Mouse (Mus musculus) cerebellum, adult 8-10 months (tissue): ENCODE data around the gene Thnsl2.

ENCODE experiments used
- DNase-seq: peaks from one replicate; pipeline ENCODE4 v3.0.0; 2022

The Thnsl2 gene

GRCm38 (mm10) chr6:71130269-71130668, 14.0 kb downstream of the Thnsl2 start:
- DNase-seq = no peak

DNA sequence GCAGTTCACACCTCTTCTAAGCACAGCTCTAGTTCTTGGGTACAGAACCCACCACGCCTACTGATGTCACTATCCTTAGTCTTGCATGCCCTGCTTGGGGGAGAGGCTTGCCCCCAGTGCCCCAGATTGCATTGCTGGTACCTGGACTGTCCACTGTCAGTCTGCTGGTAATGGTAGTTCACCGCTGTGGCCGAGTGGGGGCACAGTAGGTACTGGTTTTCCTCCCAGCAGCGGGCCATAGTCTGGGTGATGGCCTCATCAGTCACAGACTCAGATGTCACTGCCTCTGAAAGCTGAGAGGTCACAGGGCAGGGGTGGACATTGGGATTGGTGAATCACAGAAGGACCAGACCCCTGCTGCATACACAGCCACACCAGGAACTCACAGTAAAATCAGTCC, 15.2 kb downstream of the Thnsl2 start:
- DNase-seq = no peak

- no peak for DNase-seq
These were observed 17.9 kb downstream of the Thnsl2 start for GRCm38 (mm10) chr6:71126290-71126689.

DNA sequence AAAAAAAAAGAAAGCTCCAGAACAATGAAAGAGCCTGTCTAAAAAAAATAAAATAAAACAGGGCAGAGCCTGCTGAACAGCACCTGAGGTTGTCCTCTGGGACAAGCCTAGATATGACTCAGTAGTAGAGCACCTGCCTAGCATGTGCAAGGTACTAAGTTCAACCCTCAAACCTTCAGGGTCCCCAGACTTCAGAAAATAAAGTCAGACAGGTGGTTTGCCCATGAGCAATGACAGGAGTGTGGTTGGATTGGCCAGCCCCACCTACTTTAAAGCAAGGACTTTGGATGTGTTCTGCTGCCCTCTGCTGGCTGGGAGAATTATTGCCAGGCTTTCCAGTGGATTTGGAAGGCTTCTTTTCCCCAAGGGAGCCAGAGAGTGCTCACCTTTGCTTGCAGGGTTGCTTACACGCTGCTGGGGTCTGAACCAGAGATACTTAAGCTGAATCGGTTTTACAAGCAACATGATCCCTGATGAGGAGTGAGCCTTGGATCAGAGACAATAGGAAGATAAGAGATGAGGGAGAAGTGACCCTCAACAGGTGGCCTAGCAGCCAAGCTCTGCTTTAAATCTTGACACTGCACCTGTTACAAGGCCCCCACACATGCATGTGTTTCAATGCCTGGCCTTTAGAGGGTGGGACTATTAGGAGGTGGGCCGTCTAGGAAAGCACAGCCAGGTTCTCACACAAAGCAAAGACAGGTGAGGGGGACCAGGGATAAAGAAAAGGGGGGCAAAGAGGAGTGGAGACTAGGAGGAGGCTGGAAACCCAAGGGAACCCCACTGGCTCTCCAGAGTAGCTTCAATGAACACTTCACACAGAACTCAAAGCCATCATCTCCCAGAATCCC, 19.0 kb downstream of the Thnsl2 start:
- peak; percentile 78 for DNase-seq

- DNase-seq = no peak
These were observed 24.5 kb downstream of the Thnsl2 start for GRCm38 (mm10) chr6:71119577-71120254.

- DNase-seq = no peak
These were observed 32.7 kb downstream of the Thnsl2 start for GRCm38 (mm10) chr6:71111419-71112113.

DNA sequence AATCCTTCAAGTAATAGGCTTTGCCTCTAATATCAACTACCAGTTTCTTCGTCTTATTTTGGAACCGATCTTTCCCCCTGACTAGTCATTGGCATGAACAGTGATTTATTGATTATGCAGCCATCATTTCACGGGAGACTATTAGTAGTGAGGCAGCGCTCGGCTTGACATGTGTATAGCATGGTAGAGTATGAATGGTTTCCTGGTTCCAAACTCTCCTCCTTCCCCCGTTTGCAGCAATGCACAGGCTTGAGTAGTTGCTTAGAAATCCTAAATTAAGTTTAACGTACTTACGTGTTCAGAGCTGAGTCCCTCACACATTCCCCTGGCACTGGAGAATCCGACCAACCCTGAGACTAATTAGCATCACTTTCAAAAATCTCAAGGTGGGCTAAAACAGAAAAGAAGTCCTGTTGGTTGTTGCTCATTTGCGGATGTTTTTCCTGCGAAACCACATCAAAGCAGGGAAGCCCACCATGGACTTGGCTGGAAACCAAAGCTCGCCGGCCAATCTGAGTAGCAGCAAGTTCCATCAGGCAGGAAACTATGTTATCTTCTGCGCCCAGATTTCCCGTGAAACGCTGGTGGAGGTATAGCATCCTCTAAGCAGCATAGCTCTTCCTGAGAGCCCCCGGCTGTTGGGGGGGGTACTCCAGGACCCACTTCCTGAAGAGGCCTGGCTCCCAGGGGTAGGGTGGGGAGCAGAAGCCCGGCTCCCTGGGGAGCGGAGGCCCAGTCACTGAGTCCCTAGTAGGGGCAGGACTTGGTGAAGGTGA, 37.9 kb downstream of the Thnsl2 start:
- DNase-seq = no peak

DNA sequence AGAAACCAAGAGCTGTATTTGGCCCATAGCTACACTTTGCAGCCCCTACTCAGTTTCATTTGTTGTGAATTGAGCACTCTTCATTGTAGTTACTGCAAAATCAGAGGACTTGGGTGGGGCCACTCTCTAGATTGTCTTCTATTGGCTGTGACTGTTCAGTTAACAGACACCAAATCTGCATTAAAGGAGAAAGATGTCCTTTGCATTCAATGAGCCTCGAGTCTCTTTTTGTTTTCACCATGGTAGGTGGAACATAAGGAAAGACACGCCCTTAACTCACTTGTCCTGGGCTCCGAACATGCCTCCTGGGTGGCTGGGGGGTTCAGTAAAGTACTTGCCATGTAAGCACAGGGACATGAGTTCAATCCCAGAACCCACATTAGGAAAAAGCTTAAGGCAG, 48.1 kb downstream of the Thnsl2 start:
- DNase-seq = no peak

DNA sequence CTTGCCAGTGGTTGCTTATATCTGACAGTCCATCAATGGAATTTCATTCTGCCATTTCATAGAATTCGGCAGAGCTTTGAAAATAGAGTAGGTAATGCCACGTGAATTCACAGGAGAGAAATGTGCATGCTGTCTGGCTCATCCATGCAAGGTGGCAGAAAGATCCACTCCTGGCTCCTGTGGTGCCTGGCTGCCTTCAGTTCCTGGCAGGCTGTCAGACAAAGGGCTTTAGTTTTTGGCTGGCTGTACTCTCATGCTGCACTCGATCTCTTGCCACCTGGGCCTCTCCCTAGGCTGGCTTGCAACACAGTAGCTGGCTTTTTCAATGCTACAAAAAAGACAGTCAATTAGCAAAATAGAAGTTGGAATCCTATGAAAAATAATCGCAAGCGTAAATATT, 49.5 kb downstream of the Thnsl2 start:
- peak; percentile 89 for DNase-seq

- no peak for DNase-seq
These were observed 50.6 kb downstream of the Thnsl2 start for GRCm38 (mm10) chr6:71093686-71094085.

GRCm38 (mm10) chr6:71090475-71090874, 53.8 kb downstream of the Thnsl2 start:
- DNase-seq = no peak

DNA sequence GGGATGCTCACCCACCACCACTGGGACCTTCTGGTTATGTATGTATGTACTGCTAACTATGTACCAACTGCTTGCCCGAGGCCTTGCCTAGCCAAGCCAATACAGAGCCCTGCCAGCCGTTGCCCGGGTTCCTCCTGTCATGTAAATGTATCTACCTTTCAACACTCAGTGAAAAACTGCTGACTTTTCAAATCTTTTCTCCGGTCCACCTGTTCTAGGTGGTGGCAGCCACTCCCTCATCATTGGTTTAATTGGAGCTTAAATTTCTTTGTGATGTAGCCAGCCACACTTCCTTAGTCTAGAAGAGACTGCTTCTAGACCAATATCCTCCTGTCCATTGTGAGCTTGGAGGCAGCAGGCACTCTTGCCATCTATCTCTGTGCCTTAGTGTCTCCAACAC, 54.5 kb downstream of the Thnsl2 start:
- DNase-seq = no peak

DNA sequence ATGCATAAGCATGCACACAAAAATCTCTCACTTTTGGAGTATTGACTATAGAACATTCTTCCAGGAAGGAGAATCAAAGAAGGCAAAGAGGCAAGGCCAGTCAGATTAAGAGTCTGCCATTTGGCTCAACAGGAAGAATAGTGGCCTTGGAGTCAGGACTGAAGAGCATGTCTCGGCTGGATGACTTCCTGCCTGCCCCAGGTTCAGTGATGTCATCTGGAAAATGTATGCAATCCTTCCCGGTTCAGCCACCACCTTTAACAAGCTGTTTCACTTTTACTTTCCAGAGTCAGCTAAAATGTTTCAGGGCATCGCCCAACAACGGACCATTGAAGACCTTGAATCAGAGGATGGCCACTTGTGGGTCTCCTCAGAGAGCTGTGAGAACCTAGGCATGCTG, 55.2 kb downstream of the Thnsl2 start:
- DNase-seq = no peak

GRCm38 (mm10) chr6:71083441-71083840, 60.8 kb downstream of the Thnsl2 start:
- no peak for DNase-seq

- DNase-seq = no peak
These were observed 62.2 kb downstream of the Thnsl2 start for GRCm38 (mm10) chr6:71082084-71082483.

DNA sequence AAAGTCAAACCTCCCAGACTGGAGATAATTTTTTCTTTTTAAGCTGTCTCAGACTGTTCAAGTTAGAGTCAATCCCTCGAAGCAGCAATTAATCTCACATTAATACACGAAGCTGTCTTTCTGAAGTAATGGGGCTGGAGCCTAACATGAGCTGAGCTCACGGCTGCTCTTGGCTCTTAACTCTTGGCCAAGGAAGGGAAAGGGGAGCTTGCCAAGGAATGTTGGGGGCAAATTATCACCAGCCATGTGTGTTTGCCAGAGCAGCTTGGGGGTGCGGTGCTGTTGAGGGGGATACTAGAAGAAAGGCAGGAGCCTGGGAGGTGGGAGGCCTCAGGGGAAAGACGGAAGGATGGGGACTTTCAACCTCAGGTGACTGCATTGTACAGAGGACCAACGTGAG, 63.0 kb downstream of the Thnsl2 start:
- no peak for DNase-seq
